Mouse (Mus musculus): Measurements from ENCODE around the gene Txndc2. TPM values are rescaled to one million over a fixed set of nuclear protein-coding genes. Genes with fewer than 3 reads are reported as not detected.

Gene Txndc2
- polyA plus RNA-seq, 1 experiment: not detected

DNA sequence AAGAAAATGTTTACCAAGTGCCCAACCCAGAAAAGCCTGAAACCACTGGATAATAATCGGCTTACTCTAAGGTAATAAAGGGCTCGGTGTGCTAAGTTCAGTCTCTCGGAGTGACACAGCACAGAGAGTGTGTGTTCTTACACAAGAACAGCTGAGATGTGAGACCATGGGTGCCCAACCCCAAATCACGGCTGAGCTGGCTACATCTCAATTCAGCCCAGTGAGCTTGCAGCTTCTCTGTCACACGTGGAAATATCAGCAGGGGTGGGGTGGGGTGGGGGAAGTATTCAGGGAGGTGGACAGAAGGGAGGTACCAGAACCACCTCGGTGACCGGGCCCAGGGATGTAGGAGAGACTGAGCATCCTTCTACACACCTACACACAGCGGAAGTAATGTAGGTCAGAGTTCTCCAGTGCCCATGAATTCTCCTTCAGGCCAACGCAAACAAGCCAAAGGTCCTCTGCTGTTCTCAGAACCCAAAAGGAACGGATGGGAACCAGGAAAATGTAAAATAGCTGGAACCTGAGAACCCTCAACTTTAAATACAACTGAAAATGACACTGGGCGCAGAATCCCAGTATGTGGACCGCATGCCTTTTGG is 23.9 kb upstream of the Txndc2 start:
- H3K4me3 ChIP-seq (ENCODE audit: insufficient read depth, low read depth, low read length): no peak overlapping the region
- H3K27ac ChIP-seq (replicated peaks; ENCODE audit: low read depth, low read length): no peak overlapping the region
- peaks cover 3% of the 10 kb centered on the region; the same call in 1 of the 2 replicates for H3K4me1 ChIP-seq (ENCODE audit: control insufficient read depth, insufficient read depth, insufficient read length, low read length)

DNA sequence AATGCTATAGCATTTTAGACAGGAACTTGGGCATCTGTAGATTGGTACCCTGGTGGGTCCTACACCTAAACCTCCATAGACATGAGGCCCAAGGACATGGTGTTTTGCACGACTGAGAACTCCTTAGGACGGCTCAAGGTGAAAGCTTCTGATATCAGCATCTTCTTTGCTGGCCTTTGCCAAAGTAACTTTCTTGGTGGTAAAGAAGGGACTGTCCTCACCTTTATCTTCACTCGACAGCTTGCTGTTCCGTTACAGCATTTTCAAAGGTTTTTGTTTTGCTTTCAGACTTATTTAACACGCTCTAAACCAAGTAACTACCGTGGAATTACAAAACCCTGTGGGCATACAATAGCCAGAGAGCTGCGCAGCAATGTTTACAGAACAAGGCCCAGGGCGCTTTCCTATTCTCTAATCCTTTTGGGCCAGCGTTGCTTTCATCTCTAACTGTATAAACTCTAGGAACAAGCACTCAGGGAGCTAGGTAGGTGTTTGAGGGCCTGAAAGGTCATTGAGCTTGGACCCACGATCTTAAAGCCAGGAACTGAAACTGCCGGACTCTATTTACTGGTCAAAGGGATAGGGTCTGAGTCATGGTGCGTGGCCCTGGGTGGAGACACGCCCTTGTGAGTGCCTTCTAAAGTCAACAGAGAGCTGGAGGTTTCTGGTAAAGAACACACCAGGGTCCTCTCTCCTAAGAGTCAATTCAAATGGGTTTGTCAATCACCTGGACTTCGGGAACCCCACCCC is 21.5 kb upstream of the Txndc2 start:
- H3K4me1 ChIP-seq (ENCODE audit: control insufficient read depth, insufficient read depth, insufficient read length, low read length): peaks cover 3% of the 10 kb centered on the region; the same call in 1 of the 2 replicates
- no peak overlapping the region for H3K27ac ChIP-seq (replicated peaks; ENCODE audit: low read depth, low read length)
- H3K4me3 ChIP-seq (ENCODE audit: insufficient read depth, low read depth, low read length): no peak overlapping the region

DNA sequence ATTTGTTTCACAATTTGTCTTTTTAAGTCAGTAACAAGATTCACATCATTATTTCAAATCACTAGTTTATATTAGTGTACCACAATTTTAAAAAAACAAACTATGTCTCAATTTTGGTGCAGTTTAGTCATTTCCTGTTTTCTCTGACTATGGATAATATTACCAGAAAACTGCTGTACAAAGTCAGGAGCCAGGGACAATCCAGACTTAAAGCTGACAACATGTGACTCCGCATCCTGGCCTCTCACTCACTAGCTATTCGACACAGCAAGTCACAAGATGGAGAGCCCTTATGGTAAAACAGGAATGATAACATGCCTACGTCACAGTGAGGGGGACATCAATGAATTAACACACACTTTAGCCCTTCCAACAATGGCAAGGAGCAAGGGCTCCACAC is 20.7 kb upstream of the Txndc2 start:
- Histone ChIP-seq H3K4me1 (ENCODE audit: control insufficient read depth, insufficient read depth, insufficient read length, low read length) (peaks cover 3% of the 10 kb centered on the region; the same call in 1 of the 2 replicates), H3K4me3 (ENCODE audit: insufficient read depth, low read depth, low read length) (no peak overlapping the region), H3K27ac (replicated peaks; ENCODE audit: low read depth, low read length) (no peak overlapping the region)

DNA sequence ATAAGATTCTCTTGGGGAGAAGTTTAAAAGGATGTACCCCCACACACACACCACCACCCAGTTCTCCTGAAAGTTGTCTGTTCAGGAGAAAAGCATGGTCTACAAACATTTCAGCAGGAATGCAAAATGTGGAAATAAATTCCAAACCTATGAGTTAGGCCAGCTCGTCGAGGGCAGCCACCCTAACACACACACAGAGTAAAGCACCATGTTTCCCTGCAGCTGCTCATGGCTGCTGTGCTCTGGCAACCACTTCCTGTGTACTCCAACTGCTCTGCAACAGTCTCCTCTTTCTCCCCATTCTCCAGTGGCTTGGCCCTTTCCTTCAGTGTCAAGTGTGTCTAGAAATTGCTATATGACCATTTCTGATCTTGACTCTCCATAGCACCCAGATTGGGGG is 16.4 kb upstream of the Txndc2 start:
- H3K27ac ChIP-seq (replicated peaks; ENCODE audit: low read depth, low read length): no peak overlapping the region
- H3K4me1 ChIP-seq (ENCODE audit: control insufficient read depth, insufficient read depth, insufficient read length, low read length): peaks cover 3% of the 10 kb centered on the region; the same call in 1 of the 2 replicates

DNA sequence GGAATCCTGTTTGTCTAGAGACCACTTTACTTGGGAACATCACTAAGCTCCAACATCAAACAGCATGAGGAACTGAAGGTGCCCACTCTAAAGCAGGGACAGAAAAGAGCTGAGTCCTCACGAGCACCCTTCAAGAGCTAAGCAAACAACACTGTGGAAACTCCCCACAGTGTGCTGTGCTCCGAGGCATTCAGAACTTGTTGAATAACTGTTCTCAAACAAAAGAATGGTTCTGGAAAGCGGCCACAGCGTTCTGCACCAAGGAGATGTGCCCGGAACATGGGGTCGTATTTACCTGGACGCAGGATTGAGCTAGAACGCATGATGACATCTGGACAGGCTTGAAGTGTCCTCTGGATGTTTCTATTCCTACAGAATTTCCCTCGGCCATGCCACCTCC is 16.0 kb upstream of the Txndc2 start:
- H3K4me1 ChIP-seq (ENCODE audit: control insufficient read depth, insufficient read depth, insufficient read length, low read length): peaks cover 3% of the 10 kb centered on the region; the same call in 1 of the 2 replicates
- H3K4me3 ChIP-seq (ENCODE audit: insufficient read depth, low read depth, low read length): no peak overlapping the region
- no peak overlapping the region for H3K27ac ChIP-seq (replicated peaks; ENCODE audit: low read depth, low read length)

More for the DNA sequence above, 16.4 kb upstream of the Txndc2 start:
- no peak overlapping the region for H3K4me3 ChIP-seq (ENCODE audit: insufficient read depth, low read depth, low read length)

DNA sequence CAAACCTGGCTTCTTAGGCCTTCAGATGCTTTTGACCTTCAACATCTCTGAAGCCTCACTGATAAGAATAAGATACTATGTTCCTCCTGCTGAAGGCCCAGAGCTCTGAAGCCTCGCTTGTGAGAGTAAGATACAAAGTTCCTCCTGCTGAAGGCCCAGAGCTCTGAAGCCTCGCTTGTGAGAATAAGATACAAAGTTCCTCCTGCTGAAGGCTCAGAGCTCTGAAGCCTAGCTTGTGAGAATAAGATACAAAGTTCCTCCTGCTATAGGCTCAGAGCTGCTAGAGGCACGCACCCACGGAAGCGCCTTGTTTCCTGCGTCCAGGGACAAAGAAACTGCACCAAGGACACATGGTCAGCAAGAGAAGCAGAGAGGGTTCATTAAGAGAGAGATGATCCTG is 14.8 kb upstream of the Txndc2 start:
- H3K4me3 ChIP-seq (ENCODE audit: insufficient read depth, low read depth, low read length): no peak overlapping the region
- H3K4me1 ChIP-seq (ENCODE audit: control insufficient read depth, insufficient read depth, insufficient read length, low read length): no peaks in the 10 kb centered on the region
- H3K27ac ChIP-seq (replicated peaks; ENCODE audit: low read depth, low read length): no peak overlapping the region

DNA sequence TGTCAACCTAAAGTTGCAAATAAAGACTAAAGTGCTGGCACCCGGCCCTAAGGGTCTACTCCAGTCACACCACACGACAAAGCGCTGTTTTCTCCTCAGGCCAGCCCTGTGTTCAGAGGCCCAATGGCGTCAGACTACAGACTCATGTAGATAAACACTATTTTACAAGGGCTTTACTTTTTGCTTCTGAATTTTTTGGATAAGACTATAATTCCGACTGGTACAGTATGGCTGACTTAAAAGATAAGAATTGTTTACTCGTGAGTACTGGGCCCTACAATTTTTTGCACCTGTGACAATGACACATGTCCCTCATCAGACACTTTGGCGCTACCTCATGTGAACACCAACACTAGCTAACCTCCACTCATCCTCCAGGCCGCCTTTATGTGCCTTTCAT is 14.1 kb upstream of the Txndc2 start:
- H3K4me3 ChIP-seq (ENCODE audit: insufficient read depth, low read depth, low read length): no peak overlapping the region
- no peaks in the 10 kb centered on the region for H3K4me1 ChIP-seq (ENCODE audit: control insufficient read depth, insufficient read depth, insufficient read length, low read length)
- H3K27ac ChIP-seq (replicated peaks; ENCODE audit: low read depth, low read length): no peak overlapping the region

DNA sequence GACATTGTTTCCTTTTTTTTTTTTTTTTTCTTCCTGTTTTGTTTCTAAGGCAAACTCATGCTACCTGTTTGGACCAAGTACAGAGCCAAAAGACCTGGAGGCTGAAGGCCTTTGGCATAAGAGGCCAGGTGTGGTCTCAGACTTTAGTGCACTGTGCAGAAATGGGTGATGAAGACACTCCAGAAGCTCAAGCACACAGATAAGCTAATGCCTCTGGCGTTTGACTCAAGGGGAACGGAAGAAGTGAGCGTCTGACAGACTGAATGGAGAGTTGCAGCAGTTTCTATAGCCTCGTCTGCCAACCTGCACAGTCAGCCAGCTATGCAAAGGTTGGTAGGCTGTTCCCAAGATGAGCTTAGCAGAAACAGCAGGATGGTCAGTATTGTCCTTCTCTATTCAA is 13.6 kb upstream of the Txndc2 start:
- Histone ChIP-seq H3K4me3 (ENCODE audit: insufficient read depth, low read depth, low read length) (no peak overlapping the region), H3K27ac (replicated peaks; ENCODE audit: low read depth, low read length) (no peak overlapping the region), H3K4me1 (ENCODE audit: control insufficient read depth, insufficient read depth, insufficient read length, low read length) (no peaks in the 10 kb centered on the region)

DNA sequence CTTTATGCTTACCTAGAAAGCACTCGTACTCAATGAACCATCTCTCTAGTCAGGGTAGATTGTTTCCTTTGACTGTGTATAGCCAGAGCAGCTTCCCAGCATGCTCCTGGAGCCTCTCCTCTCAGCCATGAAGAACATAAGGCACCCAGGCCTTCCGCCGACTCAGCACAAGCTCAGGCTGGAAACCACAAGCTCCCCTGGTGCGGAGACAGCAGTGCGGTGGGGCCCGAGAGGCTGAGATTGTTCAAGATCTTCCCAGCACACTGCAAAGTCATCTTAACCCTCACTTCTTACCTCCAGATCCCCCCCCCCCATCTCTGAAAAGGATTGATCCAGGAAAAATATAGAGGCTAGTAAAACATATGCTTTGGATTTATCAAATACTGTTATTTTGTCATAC is 8.6 kb upstream of the Txndc2 start:
- Histone ChIP-seq H3K4me1 (ENCODE audit: control insufficient read depth, insufficient read depth, insufficient read length, low read length) (no peaks in the 10 kb centered on the region; the same call in 1 of the 2 replicates), H3K27ac (replicated peaks; ENCODE audit: low read depth, low read length) (no peak overlapping the region), H3K4me3 (ENCODE audit: insufficient read depth, low read depth, low read length) (no peak overlapping the region)

DNA sequence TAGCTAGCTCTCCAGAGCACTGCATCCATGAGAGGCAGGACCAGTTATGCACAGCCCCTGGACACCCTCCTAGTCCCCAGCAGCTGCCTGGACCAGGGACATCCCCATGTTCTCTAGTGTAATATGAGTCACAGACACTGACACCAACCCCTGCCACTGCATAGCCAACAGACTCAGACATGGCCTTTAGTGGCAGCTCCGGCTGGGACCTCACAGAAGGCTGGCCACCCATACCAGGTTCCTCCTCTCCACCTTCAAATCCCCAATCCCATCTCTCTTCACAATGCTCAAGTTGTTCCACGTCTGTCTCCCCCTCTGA is 7.2 kb upstream of the Txndc2 start:
- Histone ChIP-seq H3K4me3 (ENCODE audit: insufficient read depth, low read depth, low read length) (no peak overlapping the region), H3K4me1 (ENCODE audit: control insufficient read depth, insufficient read depth, insufficient read length, low read length) (no peaks in the 10 kb centered on the region; the same call in 1 of the 2 replicates), H3K27ac (replicated peaks; ENCODE audit: low read depth, low read length) (no peak overlapping the region)

DNA sequence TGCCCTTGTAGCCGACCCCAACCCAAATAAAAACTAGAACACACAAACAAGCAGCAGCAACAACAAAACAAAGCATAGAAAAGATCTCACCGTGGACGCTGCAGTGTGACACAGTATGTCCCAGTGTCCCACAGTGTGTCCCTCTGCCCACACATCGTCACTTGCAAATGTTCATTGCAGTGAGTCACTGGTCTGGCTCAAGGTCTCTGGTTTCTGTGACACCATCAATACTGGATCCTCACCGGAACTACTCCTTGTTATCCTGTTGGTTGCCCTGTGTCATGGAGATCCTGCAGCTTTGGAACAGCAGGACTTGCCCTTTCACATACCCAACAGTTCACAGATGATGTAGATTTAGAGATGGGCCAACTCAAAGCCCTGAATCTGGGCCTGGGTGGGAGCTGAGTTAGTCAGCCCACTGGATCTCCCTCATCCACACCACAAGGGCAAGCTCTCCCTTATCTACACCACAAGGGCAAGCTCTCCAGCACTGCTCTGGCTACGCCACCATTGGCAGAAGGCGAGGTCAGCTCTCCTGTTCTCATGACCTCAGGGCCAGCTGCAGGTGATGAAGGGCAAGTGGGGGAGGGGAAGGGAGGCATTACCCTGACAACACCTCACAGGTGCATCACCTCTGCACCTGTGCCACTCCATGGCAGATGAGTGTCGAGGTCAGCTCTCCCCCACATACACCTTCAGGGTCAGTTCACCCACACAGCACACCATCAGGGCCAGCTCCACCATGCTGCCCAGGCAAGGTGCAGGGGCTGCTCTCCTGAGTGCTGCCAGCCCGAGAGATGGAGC is 6.6 kb upstream of the Txndc2 start:
- no peaks in the 10 kb centered on the region; the same call in 1 of the 2 replicates for H3K4me1 ChIP-seq (ENCODE audit: control insufficient read depth, insufficient read depth, insufficient read length, low read length)
- H3K4me3 ChIP-seq (ENCODE audit: insufficient read depth, low read depth, low read length): no peak overlapping the region
- no peak overlapping the region for H3K27ac ChIP-seq (replicated peaks; ENCODE audit: low read depth, low read length)

DNA sequence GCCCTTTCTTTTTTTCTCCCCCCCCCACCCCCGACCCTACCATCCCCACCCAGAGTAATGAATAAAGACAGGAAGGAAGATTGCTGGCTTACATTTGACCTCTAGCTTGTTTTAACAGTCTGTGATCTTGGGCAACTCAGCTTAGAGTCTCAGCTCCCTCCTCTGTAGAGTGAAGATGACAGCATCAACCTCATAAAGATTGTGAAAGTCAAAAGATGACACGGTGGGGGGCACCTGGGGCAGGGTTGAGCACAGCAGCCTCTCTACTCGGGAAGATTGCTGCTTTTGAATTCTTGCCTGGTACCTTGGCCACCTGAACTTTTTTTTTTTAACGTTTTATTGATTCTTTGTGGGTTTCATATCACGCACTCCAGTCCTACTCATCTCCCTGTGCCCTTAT is 6.0 kb upstream of the Txndc2 start:
- Histone ChIP-seq H3K4me1 (ENCODE audit: control insufficient read depth, insufficient read depth, insufficient read length, low read length) (no peaks in the 10 kb centered on the region; the same call in 1 of the 2 replicates), H3K4me3 (ENCODE audit: insufficient read depth, low read depth, low read length) (no peak overlapping the region)

DNA sequence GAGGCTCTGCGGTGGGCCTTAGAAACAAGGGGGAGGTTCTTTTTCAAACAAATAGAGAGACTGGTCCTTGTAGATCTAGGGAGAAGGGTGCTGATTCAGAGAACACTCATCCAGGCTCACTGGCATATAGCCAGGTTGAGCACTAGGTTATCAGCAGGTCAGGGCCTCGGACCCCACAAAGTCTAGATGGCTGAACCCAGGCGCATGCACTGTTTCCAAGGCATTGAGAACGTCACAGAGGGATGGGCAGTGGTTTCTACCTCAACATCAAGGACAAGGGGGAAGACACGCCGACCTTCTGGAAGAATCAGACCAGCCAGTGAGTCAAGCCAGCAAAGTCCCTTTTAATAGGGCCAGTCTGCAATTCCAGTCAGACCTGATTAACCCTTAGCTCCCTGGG is 5.3 kb upstream of the Txndc2 start:
- H3K27ac ChIP-seq (replicated peaks; ENCODE audit: low read depth, low read length): no peak overlapping the region
- no peaks in the 10 kb centered on the region; the same call in 1 of the 2 replicates for H3K4me1 ChIP-seq (ENCODE audit: control insufficient read depth, insufficient read depth, insufficient read length, low read length)
- no peak overlapping the region for H3K4me3 ChIP-seq (ENCODE audit: insufficient read depth, low read depth, low read length)

More for the DNA sequence above, 6.0 kb upstream of the Txndc2 start:
- H3K27ac ChIP-seq (replicated peaks; ENCODE audit: low read depth, low read length): no peak overlapping the region

DNA sequence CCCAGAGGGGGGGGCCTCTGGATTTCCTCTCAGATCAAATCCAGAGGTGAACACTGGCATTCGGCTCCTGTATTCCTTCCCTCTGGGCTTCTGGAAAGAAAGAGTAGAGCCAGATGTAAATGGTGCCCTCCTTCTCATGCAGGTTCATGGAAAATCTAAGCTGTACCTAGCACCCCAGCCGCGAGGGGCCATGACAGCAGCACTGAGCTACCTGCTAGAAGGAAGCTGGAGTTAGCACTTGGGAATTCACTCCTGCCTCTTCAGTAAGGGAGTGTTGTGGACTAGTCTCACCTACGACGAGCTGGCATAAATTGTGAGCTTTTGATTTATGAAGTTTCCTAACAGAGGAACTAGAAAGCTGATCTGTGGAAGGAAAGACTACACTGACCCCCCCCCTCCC is 1.6 kb upstream of the Txndc2 start:
- Histone ChIP-seq H3K4me1 (ENCODE audit: control insufficient read depth, insufficient read depth, insufficient read length, low read length) (no peaks in the 10 kb centered on the region), H3K4me3 (ENCODE audit: insufficient read depth, low read depth, low read length) (no peak overlapping the region), H3K27ac (replicated peaks; ENCODE audit: low read depth, low read length) (no peak overlapping the region)

DNA sequence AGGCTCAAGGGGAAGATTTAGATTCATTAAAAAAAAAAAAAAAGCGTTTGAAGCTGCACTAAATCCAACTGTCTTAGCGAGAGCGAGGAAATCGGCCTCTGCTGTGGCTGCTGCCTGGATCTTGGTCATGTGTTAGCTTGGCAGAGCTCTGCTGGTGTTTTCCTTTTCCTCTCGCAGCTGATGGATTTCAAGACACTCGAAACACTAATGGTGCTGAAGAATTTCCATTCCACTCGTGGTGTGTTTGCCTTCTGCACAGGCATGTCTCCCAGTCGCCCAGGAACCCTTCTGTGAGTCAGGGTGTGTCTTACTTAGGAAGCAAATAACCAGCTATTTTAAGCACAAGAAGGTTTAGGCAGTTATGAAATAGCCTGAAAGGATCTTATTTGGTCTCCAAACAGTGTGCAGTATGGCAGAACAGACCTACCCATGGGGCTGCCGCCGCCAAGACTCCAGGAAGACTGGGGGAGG is 1.1 kb upstream of the Txndc2 start:
- H3K4me1 ChIP-seq (ENCODE audit: control insufficient read depth, insufficient read depth, insufficient read length, low read length): no peaks in the 10 kb centered on the region
- H3K27ac ChIP-seq (replicated peaks; ENCODE audit: low read depth, low read length): no peak overlapping the region
- no peak overlapping the region for H3K4me3 ChIP-seq (ENCODE audit: insufficient read depth, low read depth, low read length)
